Mouse (Mus musculus): ENCODE measurements around the gene Tbc1d30.
A peak's percentile ranks its signal among the peaks of the same experiment; 100 is the strongest.

DNA sequence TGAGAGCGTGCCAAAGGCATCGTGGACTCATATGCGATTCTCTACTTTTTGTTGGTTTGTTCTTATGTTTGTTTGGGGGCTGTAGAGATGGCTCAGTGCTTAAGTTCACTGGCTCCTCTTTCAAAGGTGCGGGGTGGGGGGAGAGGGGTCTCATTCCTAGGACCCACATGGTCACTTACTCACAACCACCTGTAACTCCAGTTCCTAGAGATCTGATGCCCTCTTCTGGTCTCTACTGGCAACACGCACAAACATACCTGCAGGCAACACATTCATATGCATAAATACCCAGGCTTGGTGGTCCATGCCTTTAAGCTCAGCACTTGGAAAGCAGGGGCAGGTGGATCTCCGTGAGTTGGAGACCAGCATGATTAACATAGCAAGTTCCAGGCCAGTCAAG is 125.4 kb downstream of the Tbc1d30 start:
- TF ChIP-seq CTCF (conservative IDR thresholded peaks at IDR 0.05; ENCODE audit: insufficient read depth, insufficient read length, low read depth, low read length): peak; percentile 34; the same call in 1 of the 2 replicates
- TF ChIP-seq POLR2A (IDR thresholded peaks at IDR 0.05; ENCODE audit: low read depth, low read length): no peak

All from kidney, adult 2 months (tissue).